Mouse (Mus musculus) ZHBTc4 (cell line): ENCODE data around the gene Gstm5.
"Not testable (repeated sequence)": the region's sequence is repeated elsewhere in the genome, so short reads cannot be mapped to it uniquely, and the experiment has no call there.

Experiments used
- DNase-seq: peaks from one replicate; pipeline ENCODE4 v3.0.0-alpha.2; 2011; ENCODE audit warnings: low read depth, low spot score

Gstm5 gene

GRCm38 (mm10) chr3:107895720-107896569, at the start of gene Gstm5:
Gene Gstm5 (plus strand): TSS chr3:107895821.
- peak; percentile 64 for DNase-seq

- no peak for DNase-seq
Measured at GRCm38 (mm10) chr3:107846175-107846574, 49.4 kb upstream of the Gstm5 start.

GRCm38 (mm10) chr3:107846835-107847234, 48.8 kb upstream of the Gstm5 start:
- DNase-seq = no peak

GRCm38 (mm10) chr3:107848126-107848525, 47.5 kb upstream of the Gstm5 start:
- no peak for DNase-seq

- no peak for DNase-seq
Measured at GRCm38 (mm10) chr3:107849000-107849692, 46.5 kb upstream of the Gstm5 start.

- no peak for DNase-seq
Measured at GRCm38 (mm10) chr3:107849693-107850031, 46.0 kb upstream of the Gstm5 start.

GRCm38 (mm10) chr3:107850418-107851031, 45.1 kb upstream of the Gstm5 start:
- peak; percentile 68 for DNase-seq

GRCm38 (mm10) chr3:107852786-107853185, 42.8 kb upstream of the Gstm5 start:
- no peak for DNase-seq

- DNase-seq = no peak
Measured at GRCm38 (mm10) chr3:107853232-107854181, 42.1 kb upstream of the Gstm5 start.

- no peak for DNase-seq
Measured at GRCm38 (mm10) chr3:107855368-107855767, 40.3 kb upstream of the Gstm5 start.

GRCm38 (mm10) chr3:107857646-107858045, 38.0 kb upstream of the Gstm5 start:
- no peak for DNase-seq

GRCm38 (mm10) chr3:107861483-107861882, 34.1 kb upstream of the Gstm5 start:
- DNase-seq = not testable (repeated sequence)

- no peak for DNase-seq
Measured at GRCm38 (mm10) chr3:107862471-107862870, 33.1 kb upstream of the Gstm5 start.

GRCm38 (mm10) chr3:107863471-107863870, 32.1 kb upstream of the Gstm5 start:
- no peak for DNase-seq

GRCm38 (mm10) chr3:107863898-107864603, 31.6 kb upstream of the Gstm5 start:
- peak; percentile 88 for DNase-seq

- no peak for DNase-seq
Measured at GRCm38 (mm10) chr3:107865364-107866091, 30.1 kb upstream of the Gstm5 start.

- DNase-seq = peak; percentile 94
Measured at GRCm38 (mm10) chr3:107867086-107867485, 28.5 kb upstream of the Gstm5 start.

- DNase-seq = peak; percentile 33
Measured at GRCm38 (mm10) chr3:107868452-107868851, 27.2 kb upstream of the Gstm5 start.

- DNase-seq = no peak
Measured at GRCm38 (mm10) chr3:107869097-107869496, 26.5 kb upstream of the Gstm5 start.

GRCm38 (mm10) chr3:107869925-107870324, 25.7 kb upstream of the Gstm5 start:
- no peak for DNase-seq
